Mouse (Mus musculus) erythroblast, adult 5-6 weeks (primary cell): ENCODE measurements around the gene Ubash3b. TPM values are rescaled to one million over a fixed set of nuclear protein-coding genes. Genes with fewer than 3 reads are reported as not detected.

Source experiments
- ATAC-seq: replicated peaks from 2 replicates; pipeline ENCODE4 v1.8.0; 2016; ENCODE audit warnings: moderate number of reproducible peaks, mild to moderate bottlenecking, moderate TSS enrichment, inconsistent platforms; ENCODE audit not compliant: poor library complexity, low FRiP score, severe bottlenecking
- total RNA-seq, 2 experiments: library from RNA; stranded (forward) in 1 of 2; stranded (reverse) in 1 of 2; fragments of 150-400 nt in 1 of 2; fragments of 200-764, 138-1000 nt in 1 of 2; gene quantifications; 2 replicates each; pipeline versions ENCODE4 v1.2.3 to v1.2.4; 2015 to 2017; ENCODE audit warnings: low replicate concordance in 2 of 2

Gene Ubash3b
- total RNA-seq (2015; ENCODE audit: low replicate concordance) (1.9 and 3.1 TPM in 2 replicates), total RNA-seq (2017; ENCODE audit: low replicate concordance) (2.9 and 9.2 TPM in 2 replicates)

- ATAC-seq: no peak
These were observed at the start of gene Ubash3b for GRCm38 (mm10) chr9:41161413-41161812. Ubash3b (minus strand) TSS chr9:41161697.

- peak; percentile 100 for ATAC-seq
These were observed 45.9 kb upstream of the Ubash3b start for GRCm38 (mm10) chr9:41207130-41208104.

- no peak for ATAC-seq
These were observed 45.2 kb upstream of the Ubash3b start for GRCm38 (mm10) chr9:41206717-41207116.

- ATAC-seq: no peak
These were observed 43.8 kb upstream of the Ubash3b start for GRCm38 (mm10) chr9:41205267-41205666.

- no peak for ATAC-seq
These were observed 38.2 kb upstream of the Ubash3b start for GRCm38 (mm10) chr9:41199456-41200252.

- ATAC-seq: no peak
These were observed 37.2 kb upstream of the Ubash3b start for GRCm38 (mm10) chr9:41198501-41199265.

GRCm38 (mm10) chr9:41195742-41196311 is 34.3 kb upstream of the Ubash3b start:
- ATAC-seq: peak; percentile 79

GRCm38 (mm10) chr9:41191651-41192210 is 30.2 kb upstream of the Ubash3b start:
- ATAC-seq: no peak

- peak; percentile 82 for ATAC-seq
These were observed 29.4 kb upstream of the Ubash3b start for GRCm38 (mm10) chr9:41190745-41191482.

- ATAC-seq: no peak
These were observed 26.4 kb upstream of the Ubash3b start for GRCm38 (mm10) chr9:41187939-41188338.

- ATAC-seq: no peak
These were observed 26.0 kb upstream of the Ubash3b start for GRCm38 (mm10) chr9:41187498-41187897.

GRCm38 (mm10) chr9:41185331-41185730 is 23.8 kb upstream of the Ubash3b start:
- no peak for ATAC-seq

GRCm38 (mm10) chr9:41182550-41182949 is 21.1 kb upstream of the Ubash3b start:
- ATAC-seq: no peak

GRCm38 (mm10) chr9:41181803-41182202 is 20.3 kb upstream of the Ubash3b start:
- ATAC-seq: no peak

- no peak for ATAC-seq
These were observed 19.9 kb upstream of the Ubash3b start for GRCm38 (mm10) chr9:41181372-41181771.

- no peak for ATAC-seq
These were observed 17.6 kb upstream of the Ubash3b start for GRCm38 (mm10) chr9:41179056-41179455.

- ATAC-seq: no peak
These were observed 11.7 kb upstream of the Ubash3b start for GRCm38 (mm10) chr9:41173158-41173557.

GRCm38 (mm10) chr9:41172426-41172825 is 10.9 kb upstream of the Ubash3b start:
- ATAC-seq: peak; percentile 57; the same call in 1 of the 2 replicates
